Mouse (Mus musculus) common myeloid progenitor, adult 5-6 weeks (primary cell): ENCODE results near the gene Ppp5c. TPM values are rescaled to one million over a fixed set of nuclear protein-coding genes. Genes with fewer than 3 reads are reported as not detected.
A peak's percentile ranks its signal among the peaks of the same experiment; 100 is the strongest.

Source experiments
- ATAC-seq: replicated peaks from 2 replicates; pipeline ENCODE4 v1.8.0; 2016; ENCODE audit warnings: low read depth, mild to moderate bottlenecking, moderate TSS enrichment, inconsistent platforms; ENCODE audit not compliant: poor library complexity, severe bottlenecking
- total RNA-seq: library from RNA; stranded (forward); fragments of 200-1000, 187-1606 nt; gene quantifications from 2 replicates; pipeline ENCODE4 v1.2.3, GENCODE M21; 2017

Ppp5c gene
- total RNA-seq, 1 experiment from 2014 or later: 99.0 TPM

DNA sequence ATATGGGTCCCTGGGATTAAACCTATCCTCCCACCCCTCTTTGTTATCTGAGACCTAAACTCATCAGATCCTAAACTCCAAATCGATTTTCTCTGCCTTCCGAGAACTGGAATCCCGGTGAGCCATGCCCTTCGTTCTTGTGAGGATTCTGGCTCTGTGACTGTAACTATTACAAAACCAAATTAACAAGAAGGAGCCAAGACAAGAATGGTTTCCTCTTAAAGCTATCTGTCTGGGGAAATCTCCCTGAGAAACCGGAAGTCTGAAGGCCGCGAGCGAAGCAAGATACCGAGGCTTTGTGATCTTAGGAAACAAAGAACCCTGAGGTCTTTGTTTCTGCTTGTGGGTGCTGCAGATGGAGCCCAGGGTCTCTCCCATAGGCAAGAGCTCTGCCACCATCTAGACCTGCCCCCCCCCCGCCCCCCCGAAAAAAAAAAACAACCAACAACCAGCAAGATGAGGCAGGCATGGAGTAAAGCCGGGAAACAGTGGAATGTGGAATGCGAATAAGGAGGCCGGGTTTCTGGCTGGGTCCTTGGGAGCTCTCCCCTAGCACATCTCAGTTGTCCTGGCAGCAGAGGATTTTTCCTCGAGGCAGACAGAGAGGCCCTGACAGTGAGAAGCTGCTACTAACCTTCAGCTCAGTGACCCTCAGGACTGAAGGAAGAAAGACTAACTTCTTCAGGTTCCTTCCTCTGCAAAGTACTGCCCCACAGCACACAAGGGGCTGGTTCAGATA lies 37.5 kb downstream of the Ppp5c start:
- ATAC-seq: peak; percentile 33

DNA sequence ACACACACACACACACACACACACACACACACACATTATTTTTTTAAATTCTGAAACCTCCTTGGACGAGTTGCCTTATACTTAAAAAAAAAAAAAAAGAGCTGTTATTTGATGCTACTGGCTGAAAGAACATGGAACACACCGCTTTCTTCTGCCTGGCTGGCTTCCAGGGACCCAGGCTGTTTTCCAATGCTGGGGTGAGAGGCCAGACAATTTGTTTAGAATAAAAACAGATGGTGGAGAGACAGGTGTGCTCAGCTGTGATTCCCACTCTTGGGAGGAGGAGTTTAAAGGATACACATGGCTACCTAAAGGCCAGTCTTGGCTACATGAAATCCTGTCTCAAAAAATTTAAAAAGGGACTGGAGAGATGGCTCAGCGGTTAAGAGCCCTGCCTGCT lies 39.3 kb downstream of the Ppp5c start:
- ATAC-seq: no peak

DNA sequence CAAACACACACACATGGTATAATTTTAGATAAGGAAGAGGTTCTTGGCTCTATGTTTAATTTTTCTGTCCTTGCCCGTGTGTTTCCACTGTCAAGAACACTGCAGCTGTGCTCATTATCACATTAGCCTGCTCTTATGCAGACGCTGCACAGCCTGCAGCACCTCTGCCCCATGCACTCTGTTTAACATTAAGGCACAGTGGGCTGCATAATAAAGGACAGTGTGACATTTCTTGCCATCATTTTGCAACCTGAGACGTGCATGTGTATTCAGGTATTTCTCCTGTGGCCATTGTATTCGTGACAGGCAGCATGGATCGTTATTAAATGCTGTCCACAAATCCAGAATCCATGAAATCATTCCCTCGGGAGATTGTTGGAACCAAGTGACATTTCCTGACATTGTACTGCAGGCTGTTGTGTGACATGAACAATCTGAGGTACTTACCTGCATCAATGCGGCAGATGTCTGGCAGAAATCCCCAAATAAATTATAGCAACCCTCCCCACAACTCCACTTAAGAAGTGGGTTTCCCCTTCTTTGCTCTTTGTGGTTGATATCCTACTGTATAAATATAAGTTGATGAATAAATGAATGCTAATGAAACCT lies 40.1 kb downstream of the Ppp5c start:
- no peak for ATAC-seq

DNA sequence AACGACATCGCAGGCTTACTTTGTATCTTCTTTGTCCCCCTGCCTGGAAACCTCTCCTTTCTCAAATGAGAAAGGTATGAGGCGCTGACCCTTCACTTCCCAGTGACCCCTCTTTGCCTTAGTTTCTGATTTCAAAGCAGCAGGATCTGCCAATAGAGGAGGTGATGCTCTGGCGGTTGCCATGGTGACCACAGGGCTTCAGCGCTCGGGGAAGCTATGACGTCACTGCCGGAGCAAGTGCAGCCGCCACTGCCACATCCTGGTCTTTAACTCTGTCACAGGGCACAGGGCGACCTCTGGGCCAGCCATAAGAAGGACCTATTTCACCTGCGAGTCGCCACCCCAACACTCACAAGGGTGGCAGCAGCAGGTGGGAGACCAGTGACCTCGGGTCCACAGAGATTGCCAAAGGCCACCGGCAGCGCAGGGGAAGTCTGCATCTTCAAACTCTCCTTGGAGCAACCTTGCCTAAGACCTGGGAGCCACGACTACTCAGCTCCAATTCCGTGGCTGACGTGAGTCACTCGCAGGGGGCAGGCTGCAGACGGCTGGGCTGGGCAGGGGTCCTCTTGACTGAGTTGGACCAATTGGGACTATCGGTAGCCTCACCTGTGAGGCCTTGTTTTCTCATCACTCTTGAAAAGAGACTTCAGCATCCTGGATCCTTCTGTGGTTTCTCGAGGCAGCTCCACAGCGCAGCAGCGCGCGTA lies 44.7 kb downstream of the Ppp5c start, which contains the start of gene Gm42372:
Gene Gm42372 (plus strand): TSS at position 228 of the 710 bp plus-strand sequence.
- peak; percentile 68 for ATAC-seq

DNA sequence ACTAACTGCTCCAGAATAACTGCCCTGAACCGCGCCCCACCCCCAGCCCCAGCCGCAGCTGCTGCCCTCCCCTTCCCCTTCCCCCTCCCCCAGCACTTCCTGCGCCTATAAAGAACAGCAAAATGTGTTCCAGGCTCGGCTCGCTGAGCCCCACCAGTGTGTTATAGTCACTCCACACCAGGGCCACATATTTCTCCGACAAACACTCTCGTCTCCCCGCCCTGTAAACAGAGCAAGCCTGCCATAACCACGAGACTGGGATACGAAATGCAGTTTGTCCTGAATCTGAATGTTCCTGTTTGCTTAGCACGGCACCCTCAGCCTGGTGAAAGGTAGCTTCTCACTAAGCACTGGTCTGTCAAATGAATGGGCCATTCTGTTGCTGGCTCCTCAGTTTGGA lies 47.4 kb downstream of the Ppp5c start:
- peak; percentile 67 for ATAC-seq

DNA sequence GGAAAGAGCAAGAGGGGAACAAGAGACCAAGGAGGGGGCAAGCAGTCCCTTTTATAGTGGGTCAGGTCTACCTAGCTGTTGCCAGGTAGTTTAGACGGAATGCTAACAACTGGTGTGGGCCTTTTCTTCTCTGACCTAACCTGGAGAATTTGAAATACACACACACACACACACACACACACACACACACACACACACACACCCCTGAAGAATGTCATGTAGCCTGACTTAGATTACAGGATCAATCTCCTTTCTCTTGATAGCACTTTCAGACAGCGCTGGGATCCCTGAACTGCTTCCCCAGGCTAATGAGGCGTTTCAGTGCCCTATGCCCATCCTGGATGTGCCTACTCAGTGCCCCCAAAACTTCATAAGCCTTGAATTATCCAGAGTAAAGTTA lies 49.1 kb downstream of the Ppp5c start:
- ATAC-seq: no peak

DNA sequence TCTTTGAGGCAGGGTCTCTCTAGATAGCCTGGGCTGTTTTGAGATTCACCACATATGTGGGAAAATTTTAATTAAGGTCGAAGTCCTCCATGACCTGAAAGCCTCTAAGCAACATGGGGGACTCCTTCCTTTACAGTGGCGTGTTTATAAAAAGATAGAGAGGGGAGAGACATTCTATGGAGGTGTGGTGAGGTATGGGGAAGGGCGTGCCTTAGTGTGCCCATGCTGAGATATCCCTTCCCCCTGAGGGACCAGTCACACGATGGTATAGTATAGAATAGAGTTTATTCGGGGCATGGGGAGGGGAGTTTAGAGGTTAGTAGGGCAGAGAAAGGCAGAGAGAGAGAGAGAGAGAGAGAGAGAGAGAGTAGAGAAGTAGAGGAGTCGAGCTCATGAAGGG lies 49.6 kb downstream of the Ppp5c start:
- no peak for ATAC-seq

DNA sequence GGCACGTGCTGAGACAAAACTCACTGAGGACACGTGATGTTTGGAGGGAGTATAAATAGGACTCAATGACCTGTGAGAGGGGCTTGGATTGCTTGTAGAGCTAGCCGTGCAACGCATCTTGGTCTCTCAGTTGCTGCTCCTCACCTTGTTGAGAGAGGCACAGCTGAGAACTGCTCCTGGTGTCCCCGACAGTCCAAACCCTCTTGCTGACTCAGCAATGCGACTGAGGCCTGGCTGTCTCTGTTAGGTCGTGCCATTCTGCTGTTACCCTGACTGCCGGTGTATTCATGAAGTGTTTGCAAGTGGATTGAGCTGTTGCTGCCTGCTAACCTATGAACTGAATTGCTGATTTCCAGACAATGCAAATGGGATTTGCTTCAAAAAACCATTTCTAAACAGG lies 51.4 kb downstream of the Ppp5c start:
- no peak for ATAC-seq

DNA sequence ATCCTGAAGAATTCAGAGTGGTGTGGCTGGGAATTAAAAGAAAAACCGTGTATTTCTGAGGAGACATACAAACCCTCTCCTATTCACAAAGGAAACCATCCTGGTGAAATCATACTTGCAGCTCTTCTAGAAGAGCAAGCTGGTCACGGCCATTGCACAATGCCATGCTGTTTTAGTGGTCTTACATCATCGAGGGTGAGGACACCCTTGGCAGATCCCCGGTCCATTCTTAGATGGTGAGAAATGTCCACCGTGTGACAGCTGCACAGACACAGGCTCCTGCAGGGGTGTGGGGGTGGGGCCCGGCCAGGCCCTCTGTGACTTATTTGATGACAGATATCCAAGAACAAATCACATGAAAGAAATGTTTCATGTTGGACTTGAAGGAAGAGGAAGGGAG lies 53.7 kb downstream of the Ppp5c start:
- ATAC-seq: peak; percentile 83

DNA sequence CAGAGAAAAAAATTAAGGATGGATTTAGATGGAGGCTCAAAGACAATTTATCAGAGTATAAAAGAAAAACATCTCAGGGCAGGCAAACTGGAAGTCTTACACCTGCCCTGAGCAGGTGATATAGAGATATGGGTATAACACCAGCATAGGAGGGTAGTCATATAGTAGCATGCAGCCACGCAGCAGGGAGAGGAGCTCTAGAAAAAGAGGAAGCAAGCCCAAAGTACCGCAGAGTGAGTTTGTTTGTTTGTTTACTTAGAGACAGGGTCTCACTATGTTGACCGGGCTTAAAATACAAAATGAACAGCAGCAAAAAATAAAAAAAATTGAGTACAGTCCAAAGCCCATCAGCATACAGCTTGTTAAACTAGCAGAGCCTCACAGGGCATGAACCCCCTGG lies 56.6 kb downstream of the Ppp5c start:
- ATAC-seq: peak; percentile 45

DNA sequence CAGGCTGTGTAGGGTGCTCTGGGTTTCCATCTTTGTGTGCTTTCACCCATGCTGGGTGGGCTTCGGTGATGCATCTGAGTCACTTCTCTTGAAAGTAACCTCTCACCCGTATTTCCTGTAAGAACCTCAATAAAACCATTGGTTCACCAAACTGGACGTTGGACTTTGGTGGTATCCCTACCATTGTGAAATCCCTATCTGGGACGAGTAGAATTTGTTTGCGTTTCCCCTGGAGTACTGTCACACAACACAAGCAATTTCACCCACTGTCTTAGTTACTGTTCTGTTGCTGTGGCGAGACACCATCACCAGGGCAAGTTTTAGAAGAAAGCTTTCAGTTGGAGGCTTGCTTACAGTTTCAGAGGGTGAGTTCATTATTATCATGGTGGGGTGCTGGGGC lies 59.3 kb downstream of the Ppp5c start:
- ATAC-seq: no peak

DNA sequence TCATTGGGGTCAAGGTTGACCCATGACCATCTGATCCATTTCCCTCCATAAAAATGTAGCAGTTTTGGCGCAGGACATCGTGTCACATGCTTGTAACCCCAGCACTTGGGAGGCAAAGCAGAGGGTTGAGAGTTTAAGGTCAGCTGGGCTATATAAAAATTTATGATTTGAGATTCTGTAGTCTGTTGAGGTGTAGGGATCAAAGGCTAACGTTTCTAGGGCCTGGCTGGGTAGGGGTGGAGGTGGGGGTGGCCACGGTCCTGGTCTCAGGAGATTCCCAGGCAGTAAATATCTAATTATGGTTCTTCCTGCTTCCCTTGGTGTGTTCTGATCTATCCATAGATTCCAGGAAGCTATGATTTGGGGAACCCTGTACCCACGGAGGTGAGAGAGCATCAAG lies 66.0 kb downstream of the Ppp5c start:
- ATAC-seq: no peak

DNA sequence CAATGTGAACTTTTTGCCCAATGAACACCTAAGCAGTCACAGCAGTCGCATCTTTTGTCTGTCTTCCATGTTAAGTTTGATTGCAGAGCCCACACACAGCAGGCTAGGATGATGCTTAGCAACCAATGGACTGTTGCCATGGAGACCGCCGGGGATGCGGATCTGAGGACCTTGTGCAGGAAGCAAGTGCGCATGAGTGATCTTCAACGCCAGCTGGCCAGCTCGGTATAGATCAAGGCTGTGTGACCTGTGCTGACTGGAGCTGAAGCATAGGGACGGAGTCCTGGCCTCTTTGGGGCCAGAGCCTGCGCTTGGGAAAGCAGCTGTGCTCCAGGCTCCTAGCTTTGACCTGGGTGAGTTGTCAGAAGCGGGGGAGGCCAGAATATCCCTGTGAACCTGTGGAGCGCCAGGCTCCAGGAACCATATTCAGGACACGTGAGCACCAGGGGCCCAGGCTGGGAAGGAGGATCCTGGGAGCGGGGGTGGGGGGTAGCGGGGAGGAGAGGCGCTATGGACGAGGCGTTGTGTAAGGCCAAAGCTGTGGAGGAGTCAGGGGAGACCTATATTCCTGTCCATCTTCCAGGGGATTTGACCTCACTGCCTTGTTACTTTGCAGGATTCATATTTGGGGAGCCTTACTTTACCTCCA lies 68.1 kb downstream of the Ppp5c start, which contains the start of gene Pnmal1:
Gene Pnmal1 (plus strand): TSS at position 141 of the 649 bp plus-strand sequence.
- ATAC-seq: no peak

DNA sequence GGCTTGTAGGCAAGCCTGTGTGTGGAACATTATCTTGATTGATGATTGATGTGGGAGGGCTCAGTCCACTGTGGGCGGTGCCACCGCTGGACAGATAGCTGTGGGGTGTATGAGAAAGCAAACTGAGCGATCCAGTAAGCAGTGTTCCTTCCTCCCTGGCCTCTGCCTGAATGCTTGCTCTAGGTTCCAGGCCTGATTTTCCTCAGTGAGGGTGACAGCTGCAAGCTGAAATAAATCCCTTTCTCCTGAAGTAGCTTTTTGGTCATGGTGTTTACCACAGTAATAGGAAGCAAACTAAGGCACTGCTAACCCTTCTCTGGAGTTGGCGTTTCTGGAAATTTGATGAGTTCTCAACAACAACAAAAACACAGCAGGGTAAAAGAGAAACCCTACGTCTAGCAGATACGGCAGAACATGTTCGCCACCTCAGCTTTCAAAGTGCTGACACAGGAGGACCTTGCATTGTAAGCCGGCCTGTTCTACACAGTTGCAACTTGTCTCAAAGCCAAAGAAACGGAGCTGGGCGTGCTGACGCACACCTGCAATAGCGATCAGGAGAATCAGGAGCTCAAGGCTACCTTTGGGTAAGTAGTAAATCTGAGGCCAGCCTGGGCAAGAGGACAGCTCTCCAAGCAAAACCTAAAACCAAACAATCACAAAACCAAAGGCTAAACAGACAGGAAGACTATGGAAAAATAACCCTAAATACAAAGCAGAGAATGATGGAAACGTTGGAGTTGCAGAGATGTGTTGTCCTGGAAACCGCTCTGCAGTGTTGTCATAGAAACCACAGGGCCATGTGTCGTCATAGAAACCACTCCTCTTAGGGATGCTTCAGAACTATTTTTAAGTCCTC lies 71.1 kb downstream of the Ppp5c start:
- ATAC-seq: no peak

DNA sequence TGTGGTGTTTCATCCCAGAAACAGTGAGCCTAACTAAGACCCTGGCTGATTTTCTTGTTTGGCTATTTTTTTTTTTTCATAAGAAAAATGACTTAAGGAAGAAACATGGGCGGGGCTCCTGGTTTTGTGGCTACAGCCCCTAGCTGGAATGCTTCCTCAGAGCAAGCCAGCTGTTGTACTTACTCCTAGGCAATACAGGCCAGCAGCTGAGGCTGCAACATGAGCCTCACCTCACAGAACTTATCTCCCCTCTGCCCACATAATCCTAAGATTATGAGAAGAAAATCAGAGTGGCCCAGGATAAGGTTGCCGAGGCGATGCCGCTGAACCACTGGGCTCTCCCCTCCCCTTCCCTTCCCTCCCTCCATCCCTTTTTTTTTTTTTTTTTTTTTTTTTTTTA lies 72.0 kb downstream of the Ppp5c start:
- ATAC-seq: no peak; the same call in 1 of the 2 replicates

Other genes with a start within 250 kb of the Ppp5c start
- gene Slc1a5, start 246.6 kb downstream of the Ppp5c start, total RNA-seq: 30.6 and 51.4 TPM in 2 replicates
- gene Strn4, start 212.0 kb downstream of the Ppp5c start, total RNA-seq: 50.2 and 51.1 TPM in 2 replicates
- 9.1 and 11.4 TPM in 2 replicates for gene Fkrp, start 211.2 kb downstream of the Ppp5c start, total RNA-seq
- 7.0 and 12.9 TPM in 2 replicates for gene Prkd2, start 185.0 kb downstream of the Ppp5c start, total RNA-seq
- 0.14 and 1.1 TPM in 2 replicates for gene Dact3, start 152.6 kb downstream of the Ppp5c start, total RNA-seq
- 3.1 TPM in 1 of 2 replicates, not detected in the other for gene Gng8, start 136.1 kb downstream of the Ppp5c start, total RNA-seq
- 0.10 and 0.73 TPM in 2 replicates for gene Ptgir, start 121.4 kb downstream of the Ppp5c start, total RNA-seq
- 512 and 545 TPM in 2 replicates for gene Calm3, start 103.8 kb downstream of the Ppp5c start, total RNA-seq
- gene Pnmal2, start 83.2 kb downstream of the Ppp5c start, total RNA-seq: not detected in 2 replicates
- 0.09 TPM in 1 of 2 replicates, not detected in the other for gene Pnmal1, start 68.2 kb downstream of the Ppp5c start, total RNA-seq
- 0.37 TPM in 1 of 2 replicates, not detected in the other for gene Gm42372, start 44.8 kb downstream of the Ppp5c start, total RNA-seq
- 6.5 and 8.2 TPM in 2 replicates for gene Ccdc8, start 35.2 kb downstream of the Ppp5c start, total RNA-seq
- 0.82 and 2.2 TPM in 2 replicates for gene Hif3a, start 34.5 kb upstream of the Ppp5c start, total RNA-seq
- gene Psg16, start 46.1 kb upstream of the Ppp5c start, total RNA-seq: 1.0 TPM in 1 of 2 replicates, not detected in the other
- not detected in 2 replicates for gene Ceacam3, start 122.4 kb upstream of the Ppp5c start, total RNA-seq
- not detected in 2 replicates for gene Psg29, start 175.6 kb upstream of the Ppp5c start, total RNA-seq